Mouse (Mus musculus) urinary bladder, postnatal 0 days (tissue): ENCODE measurements around the gene Kif9. TPM values are rescaled to one million over a fixed set of nuclear protein-coding genes. Genes with fewer than 3 reads are reported as not detected.

ENCODE experiments used
- polyA plus RNA-seq: library from polyadenylated mRNA; unstranded; fragments of >200 nt; fragmentation: Nextera tagmentation; extraction: Ambion mirVana; gene quantifications from 2 replicates; pipeline ENCODE4 v1.2.1, GENCODE M21; 2015

Kif9 gene
- 0.53 and 0.76 TPM in 2 replicates for polyA plus RNA-seq

GRCm38 (mm10) chr9:110476124-110477091, at the start of gene Kif9, which contains the start of gene Klhl18:
Gene Kif9, plus strand, starts transcription at chr9:110476958.
Gene Klhl18, minus strand, starts transcription at chr9:110476694.

GRCm38 (mm10) chr9:110532538-110533291, 56.0 kb downstream of the Kif9 start, which contains the start of gene Setd2:
Gene Setd2, plus strand, starts transcription at chr9:110532597.

Other genes with a start within 250 kb of the Kif9 start
- gene Cspg5, start 233.2 kb upstream of the Kif9 start, polyA plus RNA-seq = 18.5 and 19.3 TPM in 2 replicates
- gene Elp6, start 171.8 kb upstream of the Kif9 start, polyA plus RNA-seq = 8.3 and 9.1 TPM in 2 replicates
- 23.5 and 25.2 TPM in 2 replicates for gene Scap, start 143.7 kb upstream of the Kif9 start, polyA plus RNA-seq
- gene Ptpn23, start 68.7 kb upstream of the Kif9 start, polyA plus RNA-seq = 9.6 and 10.4 TPM in 2 replicates
- 1.5 and 6.6 TPM in 2 replicates for gene Ngp, start 57.2 kb upstream of the Kif9 start, polyA plus RNA-seq
- 6.9 and 8.8 TPM in 2 replicates for gene Klhl18, start 264 bp upstream of the Kif9 start, polyA plus RNA-seq
- gene Setd2, start 55.6 kb downstream of the Kif9 start, polyA plus RNA-seq = 14.8 and 17.2 TPM in 2 replicates
- 25.0 and 25.1 TPM in 2 replicates for gene Nradd, start 147.5 kb downstream of the Kif9 start, polyA plus RNA-seq
- 5.1 TPM in 2 replicates for gene Nbeal2, start 177.2 kb downstream of the Kif9 start, polyA plus RNA-seq
- 120 and 139 TPM in 2 replicates for gene Ccdc12, start 179.5 kb downstream of the Kif9 start, polyA plus RNA-seq